Mouse (Mus musculus): ENCODE data around the gene Adgrb3. TPM values are rescaled to one million over a fixed set of nuclear protein-coding genes. Genes with fewer than 3 reads are reported as not detected.

The Adgrb3 gene
- polyA plus RNA-seq, 1 experiment from 2014 or later, result 40.0 TPM

GRCm38 (mm10) chr1:25344876-25345275 is 484.6 kb downstream of the Adgrb3 start:
- Histone ChIP-seq H3K4me2 (ENCODE audit: low read length) (no peak overlapping the region), H3K36me3 (ENCODE audit: control insufficient read depth, insufficient read depth, low read length) (no peaks in the 10 kb centered on the region), H3K9me3 (replicated peaks; ENCODE audit: control insufficient read depth, low read length) (no peaks in the 10 kb centered on the region), H3K27ac (ENCODE audit: low read depth, low read length) (no peak overlapping the region), H3K4me3 (ENCODE audit: low read depth, low read length) (no peak overlapping the region), H3K4me1 (ENCODE audit: control insufficient read depth, insufficient read depth, low read length) (no peaks in the 10 kb centered on the region), H3K27me3 (replicated peaks; ENCODE audit: control insufficient read depth, insufficient read depth, low read length) (no peaks in the 10 kb centered on the region), H3K9ac (ENCODE audit: low read length) (no peak overlapping the region)
- ATAC-seq (no peak), DNase-seq (ENCODE audit: low spot score) (no peak)

DNA sequence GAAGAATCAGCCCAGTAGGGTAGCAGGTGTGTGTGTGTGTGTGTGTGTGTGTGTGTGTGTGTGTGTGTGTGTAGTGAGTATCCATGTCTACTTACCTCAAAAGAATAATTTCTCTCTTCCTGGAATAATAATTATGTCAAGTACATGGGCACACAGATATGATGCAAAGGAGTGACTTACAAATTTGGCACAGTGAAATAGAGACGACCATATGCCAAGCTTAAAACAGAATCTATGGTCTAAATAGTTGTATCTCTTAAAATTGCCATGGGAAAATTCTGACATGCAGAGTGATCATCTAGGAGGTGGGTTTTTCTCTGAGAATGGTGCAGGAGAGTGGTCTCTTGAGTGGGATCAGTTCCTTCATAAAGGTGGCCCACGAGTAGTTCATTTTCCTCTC is 504.1 kb downstream of the Adgrb3 start:
- 85% methylated on average over 2 of the region's 2 CpGs for WGBS

GRCm38 (mm10) chr1:25317142-25317541 is 512.4 kb downstream of the Adgrb3 start:
- Histone ChIP-seq H3K4me2 (ENCODE audit: low read length) (no peak overlapping the region), H3K36me3 (ENCODE audit: control insufficient read depth, insufficient read depth, low read length) (no peaks in the 10 kb centered on the region), H3K9me3 (replicated peaks; ENCODE audit: control insufficient read depth, low read length) (no peaks in the 10 kb centered on the region), H3K4me3 (ENCODE audit: low read depth, low read length) (no peak overlapping the region), H3K4me1 (ENCODE audit: control insufficient read depth, insufficient read depth, low read length) (no peaks in the 10 kb centered on the region), H3K27me3 (replicated peaks; ENCODE audit: control insufficient read depth, insufficient read depth, low read length) (no peaks in the 10 kb centered on the region), H3K27ac (ENCODE audit: low read depth, low read length) (no peak overlapping the region), H3K9ac (ENCODE audit: low read length) (no peak overlapping the region)
- no peak for ATAC-seq
- DNase-seq (ENCODE audit: low spot score), result no peak

More for the DNA sequence above, 504.1 kb downstream of the Adgrb3 start:
- no peaks in the 10 kb centered on the region for H3K4me1 ChIP-seq (ENCODE audit: control insufficient read depth, insufficient read depth, low read length)
- ATAC-seq, result no peak
- no peaks in the 10 kb centered on the region for H3K27me3 ChIP-seq (replicated peaks; ENCODE audit: control insufficient read depth, insufficient read depth, low read length)
- DNase-seq (ENCODE audit: low spot score), result no peak
- H3K27ac ChIP-seq (ENCODE audit: low read depth, low read length), result no peak overlapping the region
- H3K36me3 ChIP-seq (ENCODE audit: control insufficient read depth, insufficient read depth, low read length), result no peaks in the 10 kb centered on the region
- H3K9me3 ChIP-seq (replicated peaks; ENCODE audit: control insufficient read depth, low read length), result no peaks in the 10 kb centered on the region
- no peak overlapping the region for H3K9ac ChIP-seq (ENCODE audit: low read length)
- no peak overlapping the region for H3K4me2 ChIP-seq (ENCODE audit: low read length)
- H3K4me3 ChIP-seq (ENCODE audit: low read depth, low read length), result no peak overlapping the region

DNA sequence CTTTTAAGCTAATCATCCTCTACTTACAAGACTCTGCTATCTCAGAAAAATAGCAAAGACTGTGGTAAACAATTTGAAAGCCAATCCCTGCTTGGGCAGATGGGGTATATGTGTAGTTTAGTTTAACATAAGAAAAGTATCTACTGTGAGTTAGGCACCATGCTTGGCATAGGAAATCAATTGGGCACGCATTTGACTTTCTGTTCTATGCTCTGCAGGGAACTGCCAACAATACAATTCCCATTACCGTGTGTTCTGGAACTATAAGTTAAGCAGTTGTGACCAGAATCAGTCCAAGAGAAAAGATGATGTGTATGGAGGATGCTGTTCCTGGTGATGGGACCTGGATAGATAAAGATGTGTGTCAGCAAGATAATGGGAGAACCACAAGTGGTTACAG is 517.2 kb downstream of the Adgrb3 start:
- Histone ChIP-seq H3K9ac (ENCODE audit: low read length) (no peak overlapping the region), H3K4me2 (ENCODE audit: low read length) (no peak overlapping the region), H3K27ac (ENCODE audit: low read depth, low read length) (no peak overlapping the region), H3K4me3 (ENCODE audit: low read depth, low read length) (no peak overlapping the region), H3K36me3 (ENCODE audit: control insufficient read depth, insufficient read depth, low read length) (no peaks in the 10 kb centered on the region), H3K9me3 (replicated peaks; ENCODE audit: control insufficient read depth, low read length) (no peaks in the 10 kb centered on the region), H3K4me1 (ENCODE audit: control insufficient read depth, insufficient read depth, low read length) (no peaks in the 10 kb centered on the region), H3K27me3 (replicated peaks; ENCODE audit: control insufficient read depth, insufficient read depth, low read length) (no peaks in the 10 kb centered on the region)
- no peak for ATAC-seq
- 79% methylated on average over 2 of the region's 2 CpGs for WGBS
- no peak for DNase-seq (ENCODE audit: low spot score)

- no peak overlapping the region for H3K9ac ChIP-seq (ENCODE audit: low read length)
- H3K27me3 ChIP-seq (replicated peaks; ENCODE audit: control insufficient read depth, insufficient read depth, low read length), result no peaks in the 10 kb centered on the region
- no peak overlapping the region for H3K4me3 ChIP-seq (ENCODE audit: low read depth, low read length)
- no peak overlapping the region for H3K27ac ChIP-seq (ENCODE audit: low read depth, low read length)
- 12% methylated on average over 2 of the region's 2 CpGs for WGBS
- H3K9me3 ChIP-seq (replicated peaks; ENCODE audit: control insufficient read depth, low read length), result no peaks in the 10 kb centered on the region
- H3K4me2 ChIP-seq (ENCODE audit: low read length), result no peak overlapping the region
- H3K36me3 ChIP-seq (ENCODE audit: control insufficient read depth, insufficient read depth, low read length), result no peaks in the 10 kb centered on the region
- no peak for DNase-seq (ENCODE audit: low spot score)
- ATAC-seq, result no peak
- H3K4me1 ChIP-seq (ENCODE audit: control insufficient read depth, insufficient read depth, low read length), result no peaks in the 10 kb centered on the region
These were observed 519.4 kb downstream of the Adgrb3 start for GRCm38 (mm10) chr1:25310066-25310465.

GRCm38 (mm10) chr1:25281471-25281870 is 548.0 kb downstream of the Adgrb3 start:
- Histone ChIP-seq H3K9ac (ENCODE audit: low read length) (no peak overlapping the region), H3K4me1 (ENCODE audit: control insufficient read depth, insufficient read depth, low read length) (no peaks in the 10 kb centered on the region), H3K4me3 (ENCODE audit: low read depth, low read length) (no peak overlapping the region), H3K36me3 (ENCODE audit: control insufficient read depth, insufficient read depth, low read length) (no peaks in the 10 kb centered on the region), H3K27ac (ENCODE audit: low read depth, low read length) (no peak overlapping the region), H3K27me3 (replicated peaks; ENCODE audit: control insufficient read depth, insufficient read depth, low read length) (no peaks in the 10 kb centered on the region), H3K4me2 (ENCODE audit: low read length) (no peak overlapping the region), H3K9me3 (replicated peaks; ENCODE audit: control insufficient read depth, low read length) (no peaks in the 10 kb centered on the region)
- no peak for ATAC-seq
- DNase-seq (ENCODE audit: low spot score), result peak; percentile 31
- WGBS, result 69% methylated on average over 8 of the region's 8 CpGs

DNA sequence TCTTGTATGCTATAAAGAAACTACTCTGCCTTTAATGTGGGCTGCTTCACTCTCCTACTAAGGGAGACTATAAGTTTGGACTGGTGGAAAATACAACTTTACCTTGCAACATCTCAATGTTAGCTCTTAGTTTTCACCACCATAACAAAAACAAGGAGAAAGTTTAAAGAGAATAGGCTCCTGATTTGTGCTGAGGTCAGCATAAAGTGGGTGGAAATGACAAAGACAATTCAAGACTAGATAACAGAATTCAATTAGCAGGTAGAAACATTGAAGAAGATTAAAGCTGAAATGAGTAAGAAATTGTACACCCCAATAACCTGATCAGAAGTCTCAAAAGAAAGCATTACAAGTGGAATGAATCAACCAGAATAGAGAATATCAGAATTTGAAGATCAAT is 578.9 kb downstream of the Adgrb3 start:
- Histone ChIP-seq H3K9me3 (replicated peaks; ENCODE audit: control insufficient read depth, low read length) (no peaks in the 10 kb centered on the region), H3K27ac (ENCODE audit: low read depth, low read length) (no peak overlapping the region), H3K4me2 (ENCODE audit: low read length) (no peak overlapping the region), H3K27me3 (replicated peaks; ENCODE audit: control insufficient read depth, insufficient read depth, low read length) (no peaks in the 10 kb centered on the region), H3K36me3 (ENCODE audit: control insufficient read depth, insufficient read depth, low read length) (no peaks in the 10 kb centered on the region), H3K9ac (ENCODE audit: low read length) (no peak overlapping the region), H3K4me1 (ENCODE audit: control insufficient read depth, insufficient read depth, low read length) (no peaks in the 10 kb centered on the region), H3K4me3 (ENCODE audit: low read depth, low read length) (no peak overlapping the region)
- DNase-seq (ENCODE audit: low spot score) (no peak), ATAC-seq (no peak)

GRCm38 (mm10) chr1:25242436-25242835 is 587.1 kb downstream of the Adgrb3 start:
- H3K4me2 ChIP-seq (ENCODE audit: low read length), result no peak overlapping the region
- H3K27ac ChIP-seq (ENCODE audit: low read depth, low read length), result no peak overlapping the region
- H3K36me3 ChIP-seq (ENCODE audit: control insufficient read depth, insufficient read depth, low read length), result no peaks in the 10 kb centered on the region
- no peaks in the 10 kb centered on the region for H3K27me3 ChIP-seq (replicated peaks; ENCODE audit: control insufficient read depth, insufficient read depth, low read length)
- no peak overlapping the region for H3K9ac ChIP-seq (ENCODE audit: low read length)
- ATAC-seq (no peak), DNase-seq (ENCODE audit: low spot score) (peak; percentile 29)
- H3K4me1 ChIP-seq (ENCODE audit: control insufficient read depth, insufficient read depth, low read length), result no peaks in the 10 kb centered on the region
- no peak overlapping the region for H3K4me3 ChIP-seq (ENCODE audit: low read depth, low read length)
- no peaks in the 10 kb centered on the region for H3K9me3 ChIP-seq (replicated peaks; ENCODE audit: control insufficient read depth, low read length)
- WGBS, result 49% methylated on average over 6 of the region's 6 CpGs

GRCm38 (mm10) chr1:25229245-25229750 is 600.2 kb downstream of the Adgrb3 start:
- peak overlapping the region; percentile 50 for H3K4me2 ChIP-seq (ENCODE audit: low read length)
- WGBS, result 4% methylated on average over 7 of the region's 7 CpGs

More at GRCm38 (mm10) chr1:25229245-25229750, 600.2 kb downstream of the Adgrb3 start:
- H3K4me3 ChIP-seq (ENCODE audit: low read depth, low read length), result peak overlapping the region; percentile 42
- no peaks in the 10 kb centered on the region for H3K36me3 ChIP-seq (ENCODE audit: control insufficient read depth, insufficient read depth, low read length)
- H3K4me1 ChIP-seq (ENCODE audit: control insufficient read depth, insufficient read depth, low read length), result no peaks in the 10 kb centered on the region
- peak overlapping the region; percentile 70 for H3K9ac ChIP-seq (ENCODE audit: low read length)
- DNase-seq (ENCODE audit: low spot score), result peak; percentile 71
- ATAC-seq, result peak; percentile 77
- H3K9me3 ChIP-seq (replicated peaks; ENCODE audit: control insufficient read depth, low read length), result no peaks in the 10 kb centered on the region
- no peaks in the 10 kb centered on the region for H3K27me3 ChIP-seq (replicated peaks; ENCODE audit: control insufficient read depth, insufficient read depth, low read length)
- peak overlapping the region; percentile 88 for H3K27ac ChIP-seq (ENCODE audit: low read depth, low read length)

Measured in forebrain, embryonic 14.5 days (tissue).